Mouse (Mus musculus) spleen, adult 2 months (tissue): Measurements from ENCODE around the gene Rbpms2.

ENCODE experiments used
- CTCF ChIP-seq: fragments of 200-500 bp; IDR thresholded peaks from 2 replicates; pipeline ENCODE4 v1.5.1; 2011; ENCODE audit warnings: mild to moderate bottlenecking, inconsistent platforms; ENCODE audit not compliant: insufficient read depth, insufficient read length, insufficient replicate concordance; ENCODE audit errors: extremely low read depth
- POLR2A ChIP-seq: fragments of 200-500 bp; IDR thresholded peaks from 2 replicates; pipeline ENCODE4 v1.6.1; 2011; ENCODE audit warnings: low read depth, low read length, inconsistent platforms

- no peak for TF ChIP-seq CTCF
- TF ChIP-seq POLR2A = no peak
These were observed 46.4 kb upstream of the Rbpms2 start for GRCm38 (mm10) chr9:65583045-65583444.
